Mouse (Mus musculus) CH12.LX (cell line): ENCODE results near the gene Pdzd2. TPM values are rescaled to one million over a fixed set of nuclear protein-coding genes. Genes with fewer than 3 reads are reported as not detected.

ENCODE experiments used
- DNase-seq: peaks from one replicate; pipeline ENCODE4 v3.0.0-alpha.2; 2013; ENCODE audit errors: extremely low read depth
- H3K27ac ChIP-seq: 2 replicates; pipeline ENCODE4 v1.5.1; 2012; ENCODE audit warnings: low read depth, mild to moderate bottlenecking, control low read depth, moderate library complexity; ENCODE audit not compliant: insufficient read depth
- H3K27me3 ChIP-seq: replicated peaks from 2 replicates; pipeline ENCODE3; 2012; ENCODE audit warnings: inconsistent platforms
- H3K36me3 ChIP-seq, 2 experiments: replicated peaks in 1 of 2; 2 replicates each; pipeline versions ENCODE3 to v1.6.1; 2012; ENCODE audit warnings: inconsistent platforms in 1 of 2, low read length in 1 of 2, mild to moderate bottlenecking in 1 of 2, mixed read lengths in 1 of 2, moderate library complexity in 1 of 2; ENCODE audit not compliant: control insufficient read depth in 1 of 2, insufficient read depth in 1 of 2
- H3K4me1 ChIP-seq, 2 experiments: 2 replicates each; pipeline ENCODE4 v1.6.1; 2012; ENCODE audit warnings: inconsistent platforms in 1 of 2, moderate library complexity in 1 of 2; ENCODE audit not compliant: insufficient read depth in 2 of 2, control insufficient read depth in 1 of 2
- H3K4me2 ChIP-seq: 2 replicates; pipeline ENCODE4 v1.6.1; 2012; ENCODE audit warnings: low read depth, mild to moderate bottlenecking, control low read depth; ENCODE audit not compliant: poor library complexity, insufficient read depth, severe bottlenecking
- H3K4me3 ChIP-seq, 3 experiments: fragments of 150-350 bp in 1 of 3; sonication (generic) in 1 of 3; replicated peaks in 1 of 3; 2 replicates each; pipeline versions ENCODE3 to v1.5.1; 2011 to 2012; ENCODE audit warnings: low read depth in 2 of 3, low read length in 2 of 3, mild to moderate bottlenecking in 2 of 3, moderate library complexity in 2 of 3, control low read depth in 1 of 3, improper control_type of control experiment in 1 of 3, inconsistent platforms in 1 of 3, mixed read lengths in 1 of 3; ENCODE audit not compliant: poor library complexity in 1 of 3
- H3K79me2 ChIP-seq: replicated peaks from 2 replicates; pipeline ENCODE4 v1.6.1; 2012; ENCODE audit warnings: mild to moderate bottlenecking, moderate library complexity; ENCODE audit not compliant: control insufficient read depth, poor library complexity, insufficient read depth, severe bottlenecking; ENCODE audit errors: extremely low read depth
- H3K9ac ChIP-seq: 2 replicates; pipeline ENCODE4 v1.6.1; 2012; ENCODE audit warnings: low read depth, mild to moderate bottlenecking, control low read depth, moderate library complexity; ENCODE audit not compliant: insufficient read depth
- H3K9me3 ChIP-seq: replicated peaks from 2 replicates; pipeline ENCODE3; 2012; ENCODE audit warnings: low read length, inconsistent platforms, mixed read lengths
- CHD1 ChIP-seq: IDR thresholded peaks from 2 replicates; pipeline ENCODE4 v1.6.1; 2012; ENCODE audit warnings: low read depth, low read length, improper control_type of control experiment, inconsistent platforms
- CHD2 ChIP-seq: IDR thresholded peaks from 2 replicates; pipeline ENCODE4 v1.6.1; 2011; ENCODE audit warnings: low read length, improper control_type of control experiment
- E2F4 ChIP-seq: IDR thresholded peaks from 2 replicates; pipeline ENCODE4 v1.6.1; 2011; ENCODE audit warnings: low read depth, low read length, improper control_type of control experiment; ENCODE audit not compliant: insufficient replicate concordance
- ELF1 ChIP-seq: IDR thresholded peaks from 2 replicates; pipeline ENCODE4 v1.6.1; 2014; ENCODE audit warnings: low read depth, mild to moderate bottlenecking, inconsistent platforms, low read length, improper control_type of control experiment
- ETS1 ChIP-seq: conservative IDR thresholded peaks from 2 replicates; pipeline ENCODE4 v1.6.1; 2012; ENCODE audit warnings: low read depth, mild to moderate bottlenecking, inconsistent platforms, low read length, improper control_type of control experiment, moderate library complexity
- KAT2A ChIP-seq: IDR thresholded peaks from 2 replicates; pipeline ENCODE4 v1.6.1; 2012; ENCODE audit warnings: low read length, improper control_type of control experiment, inconsistent platforms; ENCODE audit not compliant: insufficient replicate concordance
- MAFK ChIP-seq: IDR thresholded peaks from 2 replicates; pipeline ENCODE4 v1.6.1; 2011; ENCODE audit warnings: low read length, improper control_type of control experiment; ENCODE audit not compliant: insufficient replicate concordance
- MAZ ChIP-seq: IDR thresholded peaks from 2 replicates; pipeline ENCODE4 v1.6.1; 2012; ENCODE audit warnings: low read depth, mild to moderate bottlenecking, inconsistent platforms, low read length, improper control_type of control experiment, moderate library complexity
- MEF2A ChIP-seq: IDR thresholded peaks from 2 replicates; pipeline ENCODE4 v1.6.1; 2014; ENCODE audit warnings: low read depth, mild to moderate bottlenecking, inconsistent platforms, low read length, improper control_type of control experiment, borderline replicate concordance
- MXI1 ChIP-seq: IDR thresholded peaks from 2 replicates; pipeline ENCODE4 v1.6.1; 2011; ENCODE audit warnings: mild to moderate bottlenecking, low read depth, low read length, improper control_type of control experiment
- MYC ChIP-seq: IDR thresholded peaks from 2 replicates; pipeline ENCODE4 v1.6.1; 2011; ENCODE audit warnings: low read depth, mild to moderate bottlenecking, improper control_type of control experiment, low read length
- SMC3 ChIP-seq: IDR thresholded peaks from 2 replicates; pipeline ENCODE4 v1.6.1; 2011; ENCODE audit warnings: low read depth, low read length, improper control_type of control experiment
- TCF12 ChIP-seq: IDR thresholded peaks from 2 replicates; pipeline ENCODE4 v1.6.1; 2014; ENCODE audit warnings: low read depth, mild to moderate bottlenecking, inconsistent platforms, low read length, improper control_type of control experiment
- UBTF ChIP-seq: IDR thresholded peaks from 2 replicates; pipeline ENCODE4 v1.6.1; 2012; ENCODE audit warnings: low read depth, mild to moderate bottlenecking, inconsistent platforms, low read length, improper control_type of control experiment, moderate library complexity
- USF2 ChIP-seq: conservative IDR thresholded peaks from 2 replicates; pipeline ENCODE4 v1.6.1; 2011; ENCODE audit warnings: low read depth, low read length, improper control_type of control experiment
- dilution Hi-C: fragments of 300-500 bp; cut with MboI; formaldehyde crosslinking; loops from 2 replicates; pipeline ENCODE4 v1.14.3; 2020; ENCODE audit warnings: low sequenced_read_pairs; ENCODE audit not compliant: extremely low pct_unique_long_range_greater_than_20kb, extremely low pct_ligation_motif_present
- in situ Hi-C: fragments of 300-500 bp; cut with MboI; formaldehyde crosslinking; loops from 3 replicates; pipeline ENCODE4 v1.14.3; 2019; ENCODE audit warnings: low sequenced_read_pairs, low pct_ligation_motif_present, low pct_unique_long_range_greater_than_20kb, mixed read lengths
- polyA plus RNA-seq: library from polyadenylated mRNA; unstranded; fragments of >175 nt; gene quantifications from 2 replicates; pipeline ENCODE4 v1.2.1, GENCODE M21; 2012; ENCODE audit warnings: low read depth; ENCODE audit not compliant: insufficient read length
- total RNA-seq, 2 experiments: library from RNA; depleted of rRNA; stranded (reverse); fragments of 300-350 nt in 1 of 2; fragments of >200 nt in 1 of 2; gene quantifications; 2 replicates each; pipeline ENCODE4 v1.2.3; 2012 to 2014

The Pdzd2 gene
- total and polyA plus RNA-seq, 3 experiments: 0.04 to 0.24 (median 0.17) TPM

DNA sequence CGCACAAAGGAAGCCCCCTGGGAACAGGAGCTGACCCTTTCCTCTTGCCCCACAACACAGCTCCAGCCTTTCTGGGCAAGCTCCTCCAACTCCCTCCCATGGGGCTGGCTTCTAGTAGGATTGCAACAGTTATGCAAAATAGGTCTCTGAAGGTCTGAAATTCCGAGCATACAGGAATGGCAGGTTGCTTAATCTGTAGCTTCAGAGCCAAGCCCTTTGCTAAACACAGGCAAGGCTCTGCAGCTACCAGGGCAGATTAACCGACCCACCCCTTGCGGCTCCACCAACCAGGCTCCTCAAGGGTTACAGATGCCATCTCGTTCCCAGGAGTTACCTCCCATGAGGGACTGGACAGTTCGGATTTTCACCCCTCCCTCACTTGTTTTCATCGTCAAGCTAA, 249.2 kb downstream of the Pdzd2 start:
- Histone ChIP-seq H3K79me2 (no peaks in the 10 kb centered on the region), H3K4me1 (no peaks in the 10 kb centered on the region), H3K36me3 (no peaks in the 10 kb centered on the region), H3K4me2 (no peak overlapping the region), H3K9me3 (peaks cover 3% of the 10 kb centered on the region), H3K9ac (no peak overlapping the region), H3K27me3 (no peaks in the 10 kb centered on the region), H3K27ac (no peak overlapping the region), H3K4me3 (no peak overlapping the region)
- dilution Hi-C loops (no loop called here), in situ Hi-C loops (no loop called here)
- DNase-seq: no peak
- TF ChIP-seq KAT2A: no peak
- no peak for TF ChIP-seq MEF2A
- no peak for TF ChIP-seq ELF1
- no peak for TF ChIP-seq MAFK
- TF ChIP-seq MYC: no peak
- TF ChIP-seq CHD2: no peak
- no peak for TF ChIP-seq TCF12
- TF ChIP-seq E2F4: no peak
- no peak for TF ChIP-seq UBTF
- no peak for TF ChIP-seq CHD1
- TF ChIP-seq MXI1: no peak
- TF ChIP-seq SMC3: no peak
- TF ChIP-seq USF2: no peak
- no peak for TF ChIP-seq ETS1

DNA sequence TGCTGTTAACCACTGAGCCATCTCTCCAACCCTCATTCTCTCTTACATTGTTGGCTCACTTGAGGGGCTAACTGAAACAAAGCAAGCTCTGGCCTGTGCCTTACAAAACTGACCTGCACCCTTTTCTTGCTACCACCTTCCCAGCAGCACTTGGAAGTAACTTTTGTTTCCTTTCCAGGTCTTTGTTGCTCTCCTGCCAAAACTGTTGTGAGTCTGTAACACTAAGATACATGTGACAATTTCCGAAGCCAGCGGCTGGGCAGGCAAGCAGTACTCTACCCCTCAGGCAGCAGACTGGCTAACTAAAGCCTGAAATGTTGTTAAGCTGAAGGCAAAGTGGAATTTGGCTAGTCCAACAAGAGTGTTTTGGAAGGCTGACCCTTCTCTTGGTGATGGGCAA, 251.4 kb downstream of the Pdzd2 start:
- no peak overlapping the region for H3K27ac ChIP-seq
- DNase-seq: no peak
- H3K4me1 ChIP-seq: peaks cover 2 to 5% of the 10 kb centered on the region in 2 experiments; a peak in 3 of 4 replicates
- TF ChIP-seq MAZ (no peak), UBTF (no peak), USF2 (no peak), MAFK (no peak), MEF2A (no peak)
- TF ChIP-seq, all 38 proteins: peak for 0
- Histone ChIP-seq H3K79me2 (no peaks in the 10 kb centered on the region), H3K4me2 (no peak overlapping the region), H3K9ac (no peak overlapping the region), H3K9me3 (peaks cover 3% of the 10 kb centered on the region), H3K36me3 (no peaks in the 10 kb centered on the region), H3K27me3 (no peaks in the 10 kb centered on the region), H3K4me3 (no peak overlapping the region)
- in situ Hi-C loops (no loop called here), dilution Hi-C loops (no loop called here)
